Mouse (Mus musculus) ovary, postnatal 14 days (tissue): ENCODE results near the gene Pomgnt2.
"Not testable (repeated sequence)": the region's sequence is repeated elsewhere in the genome, so short reads cannot be mapped to it uniquely, and the experiment has no call there.

Experiments used
- DNase-seq: peaks from one replicate; pipeline ENCODE4 v3.0.0; 2022; ENCODE audit warnings: low spot score

Pomgnt2 gene

GRCm38 (mm10) chr9:121997010-121997409 is at the start of gene Pomgnt2:
Pomgnt2 (minus strand) TSS chr9:121997110.
- DNase-seq: no peak

GRCm38 (mm10) chr9:122039848-122040247 is 42.9 kb upstream of the Pomgnt2 start:
- DNase-seq: no peak

- DNase-seq: no peak
These were observed 41.7 kb upstream of the Pomgnt2 start for GRCm38 (mm10) chr9:122038631-122039030.

GRCm38 (mm10) chr9:122036496-122037054 is 39.7 kb upstream of the Pomgnt2 start:
- DNase-seq: no peak

- DNase-seq: no peak
These were observed 38.9 kb upstream of the Pomgnt2 start for GRCm38 (mm10) chr9:122035807-122036206.

GRCm38 (mm10) chr9:122034949-122035348 is 38.0 kb upstream of the Pomgnt2 start:
- DNase-seq: no peak

GRCm38 (mm10) chr9:122032071-122032470 is 35.2 kb upstream of the Pomgnt2 start:
- DNase-seq: no peak

- DNase-seq: no peak
These were observed 33.8 kb upstream of the Pomgnt2 start for GRCm38 (mm10) chr9:122030706-122031105.

- no peak for DNase-seq
These were observed 32.9 kb upstream of the Pomgnt2 start for GRCm38 (mm10) chr9:122029765-122030164.

GRCm38 (mm10) chr9:122027914-122028745 is 31.2 kb upstream of the Pomgnt2 start:
- DNase-seq: no peak

- no peak for DNase-seq
These were observed 30.4 kb upstream of the Pomgnt2 start for GRCm38 (mm10) chr9:122027081-122027913.

GRCm38 (mm10) chr9:122025855-122026590 is 29.1 kb upstream of the Pomgnt2 start:
- DNase-seq: no peak

GRCm38 (mm10) chr9:122024419-122024818 is 27.5 kb upstream of the Pomgnt2 start:
- DNase-seq: no peak

GRCm38 (mm10) chr9:122023873-122024272 is 27.0 kb upstream of the Pomgnt2 start:
- no peak for DNase-seq

GRCm38 (mm10) chr9:122022776-122023175 is 25.9 kb upstream of the Pomgnt2 start:
- DNase-seq: peak; percentile 27

- DNase-seq: no peak
These were observed 24.7 kb upstream of the Pomgnt2 start for GRCm38 (mm10) chr9:122021581-122021980.

- not testable (repeated sequence) for DNase-seq
These were observed 24.3 kb upstream of the Pomgnt2 start for GRCm38 (mm10) chr9:122021171-122021570.

- no peak for DNase-seq
These were observed 23.4 kb upstream of the Pomgnt2 start for GRCm38 (mm10) chr9:122020321-122020720.

- peak; percentile 55 for DNase-seq
These were observed 22.0 kb upstream of the Pomgnt2 start for GRCm38 (mm10) chr9:122018782-122019395.

GRCm38 (mm10) chr9:122018079-122018478 is 21.2 kb upstream of the Pomgnt2 start:
- DNase-seq: no peak

GRCm38 (mm10) chr9:122014241-122014667 is 17.3 kb upstream of the Pomgnt2 start:
- DNase-seq: peak; percentile 76
